Mouse (Mus musculus): ENCODE measurements around the gene Spire2. TPM values are rescaled to one million over a fixed set of nuclear protein-coding genes. Genes with fewer than 3 reads are reported as not detected.
"Not testable (repeated sequence)": the region's sequence is repeated elsewhere in the genome, so short reads cannot be mapped to it uniquely, and the experiment has no call there.

Spire2 gene
- 0.80 and 1.1 TPM in 2 replicates for polyA plus RNA-seq (2015; fragmentation: Nextera tagmentation; extraction: Ambion mirVana)

DNA sequence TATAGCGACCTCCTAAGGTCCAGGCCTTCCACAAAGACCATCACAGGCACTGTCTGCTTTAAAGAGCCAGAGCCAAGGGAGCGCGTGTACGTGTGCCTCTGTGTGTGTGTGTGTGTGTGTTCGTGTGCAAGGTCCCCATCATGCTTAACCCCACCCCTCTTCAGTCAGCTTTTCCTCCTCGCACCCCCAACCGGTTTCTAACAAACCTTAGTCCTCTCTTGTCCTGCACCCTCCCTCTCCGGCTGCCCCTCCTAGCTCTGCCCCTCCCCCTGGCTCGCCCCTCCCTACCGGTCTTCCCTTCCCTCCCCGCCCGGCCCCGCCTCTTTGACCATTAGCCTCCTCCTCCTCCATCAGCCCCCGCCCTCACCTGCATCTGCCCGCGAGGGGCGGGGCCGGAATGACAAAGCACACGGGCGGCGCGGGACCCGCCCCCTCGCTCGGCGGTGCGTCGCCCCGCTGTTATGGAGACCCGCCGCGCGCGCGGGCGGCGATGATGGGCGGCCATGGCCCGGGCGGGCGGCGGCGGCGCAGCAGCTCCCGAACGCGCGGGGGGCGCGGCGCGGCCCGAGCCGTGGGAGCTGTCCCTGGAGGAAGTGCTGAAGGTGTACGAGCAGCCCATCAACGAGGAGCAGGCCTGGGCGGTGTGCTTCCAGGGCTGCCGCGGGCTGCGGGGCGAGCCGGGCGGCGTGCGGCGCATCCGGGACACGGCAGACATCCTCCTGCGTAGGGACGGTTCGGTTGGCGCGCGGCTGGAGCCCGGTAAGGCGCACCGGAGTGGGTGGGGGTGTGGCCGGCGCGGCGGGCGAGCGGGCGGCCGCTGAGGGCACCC, at the start of gene Spire2:
Spire2 (plus strand) TSS at position 452 of the 829 bp plus-strand sequence.
- Histone ChIP-seq H3K27me3 (ENCODE audit: insufficient read depth, low read length) (peaks cover 13% of the 10 kb centered on the region), H3K4me3 (ENCODE audit: low read depth, low read length) (peak within 1 kb of the TSS; percentile 57), H3K27ac (ENCODE audit: low read depth) (peak within 1 kb of the TSS; percentile 11; the same call in 1 of the 2 replicates), H3K36me3 (replicated peaks; ENCODE audit: insufficient read depth, low read length) (no peaks in the 10 kb centered on the region), H3K9me3 (ENCODE audit: low read length) (no peaks in the 10 kb centered on the region), H3K4me1 (ENCODE audit: insufficient read depth) (peaks cover 32% of the 10 kb centered on the region), H3K9ac (replicated peaks) (peak within 1 kb of the TSS; percentile 41; the same call in 1 of the 2 replicates), H3K4me2 (ENCODE audit: low read depth, low read length) (peak within 1 kb of the TSS; percentile 93)
- DNase-seq: peak; percentile 84
- ATAC-seq: peak; percentile 85
- 2% methylated on average over 50 of the region's 85 CpGs for WGBS (ENCODE audit: insufficient replicate concordance)
- TF ChIP-seq CTCF (IDR thresholded peaks at IDR 0.05; ENCODE audit: low read depth): no peak
- no peak for TF ChIP-seq EP300 (IDR thresholded peaks at IDR 0.05; ENCODE audit: low read depth)

DNA sequence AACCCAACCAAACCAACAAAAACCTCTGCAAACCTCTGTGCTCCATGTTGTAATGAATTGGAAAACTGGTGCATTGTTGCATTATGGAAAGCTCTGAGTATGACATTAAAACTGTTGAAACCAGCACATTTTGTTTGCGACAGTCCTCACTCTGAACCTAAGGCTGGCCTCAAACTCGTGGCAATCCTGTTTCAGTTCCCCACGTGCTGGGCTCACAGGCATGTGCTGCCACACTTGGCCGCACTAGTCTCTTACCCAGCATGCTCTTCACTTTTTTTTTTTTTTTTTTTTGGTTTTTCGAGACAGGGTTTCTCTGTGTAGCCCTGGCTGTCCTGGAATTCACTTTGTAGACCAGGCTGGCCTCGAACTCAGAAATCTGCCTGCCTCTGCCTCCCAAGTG, 49.5 kb upstream of the Spire2 start:
- not testable (repeated sequence) for H3K9me3 ChIP-seq (ENCODE audit: low read length); ATAC-seq; H3K4me2 ChIP-seq (ENCODE audit: low read depth, low read length); H3K4me1 ChIP-seq (ENCODE audit: insufficient read depth); H3K4me3 ChIP-seq (ENCODE audit: low read depth, low read length); DNase-seq; H3K9ac ChIP-seq (replicated peaks); H3K27ac ChIP-seq (ENCODE audit: low read depth); H3K27me3 ChIP-seq (ENCODE audit: insufficient read depth, low read length)
- WGBS (ENCODE audit: insufficient replicate concordance): 65% methylated on average over 5 of the region's 6 CpGs
- peaks cover 11% of the 10 kb centered on the region for H3K36me3 ChIP-seq (replicated peaks; ENCODE audit: insufficient read depth, low read length)

DNA sequence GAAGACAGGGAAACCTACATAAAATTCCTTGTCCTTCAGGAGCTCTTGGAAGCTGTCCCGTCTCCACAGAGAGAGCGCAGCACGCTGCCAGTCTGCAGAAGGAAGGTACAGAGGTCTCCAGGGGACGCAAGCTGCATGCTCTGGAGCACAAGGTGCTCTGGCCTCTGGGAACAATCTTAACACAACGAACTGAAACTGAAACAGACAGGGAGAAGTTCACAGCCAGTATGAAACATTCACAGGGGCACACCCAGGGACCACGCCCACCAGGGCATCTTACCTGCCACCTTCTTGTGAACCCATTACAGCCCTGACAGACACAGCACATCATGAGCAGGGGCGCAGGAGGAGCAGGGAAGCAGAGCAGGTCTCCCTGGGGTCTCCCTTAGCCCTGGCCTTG, 48.5 kb upstream of the Spire2 start:
- Histone ChIP-seq H3K4me1 (ENCODE audit: insufficient read depth) (no peaks in the 10 kb centered on the region), H3K9me3 (ENCODE audit: low read length) (no peaks in the 10 kb centered on the region), H3K36me3 (replicated peaks; ENCODE audit: insufficient read depth, low read length) (peaks cover 15% of the 10 kb centered on the region), H3K4me2 (ENCODE audit: low read depth, low read length) (no peak overlapping the region), H3K4me3 (ENCODE audit: low read depth, low read length) (no peak overlapping the region), H3K9ac (replicated peaks) (no peak overlapping the region), H3K27me3 (ENCODE audit: insufficient read depth, low read length) (no peaks in the 10 kb centered on the region), H3K27ac (ENCODE audit: low read depth) (no peak overlapping the region)
- WGBS (ENCODE audit: insufficient replicate concordance): 82% methylated on average over 7 of the region's 7 CpGs
- TF ChIP-seq CTCF (IDR thresholded peaks at IDR 0.05; ENCODE audit: low read depth): no peak
- TF ChIP-seq EP300 (IDR thresholded peaks at IDR 0.05; ENCODE audit: low read depth): no peak
- no peak for DNase-seq
- no peak for ATAC-seq

DNA sequence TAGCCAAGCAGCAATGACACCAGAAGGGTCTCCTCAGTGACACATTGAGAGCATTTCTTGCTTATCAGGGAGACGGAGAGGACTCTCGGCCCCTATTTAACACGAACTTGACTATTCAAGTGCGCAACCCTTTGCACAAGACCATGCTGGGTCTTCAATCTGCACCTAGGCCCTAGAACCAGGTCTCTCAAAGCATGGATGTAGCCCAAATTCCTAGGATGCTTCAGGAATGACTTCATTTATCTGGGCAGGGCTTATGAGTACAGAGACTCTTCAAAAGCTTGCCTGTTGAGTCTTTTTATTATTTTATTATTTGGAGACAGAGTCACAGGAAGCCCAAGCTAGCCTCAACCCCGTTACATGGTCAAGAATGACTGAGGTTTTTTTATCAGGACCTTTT, 48.0 kb upstream of the Spire2 start:
- H3K9me3 ChIP-seq (ENCODE audit: low read length): no peaks in the 10 kb centered on the region
- no peak for TF ChIP-seq EP300 (IDR thresholded peaks at IDR 0.05; ENCODE audit: low read depth)
- no peak for TF ChIP-seq CTCF (IDR thresholded peaks at IDR 0.05; ENCODE audit: low read depth)
- peaks cover 15% of the 10 kb centered on the region for H3K36me3 ChIP-seq (replicated peaks; ENCODE audit: insufficient read depth, low read length)
- 85% methylated on average over 5 of the region's 5 CpGs for WGBS (ENCODE audit: insufficient replicate concordance)
- H3K4me2 ChIP-seq (ENCODE audit: low read depth, low read length): no peak overlapping the region
- ATAC-seq (no peak), DNase-seq (no peak)
- no peaks in the 10 kb centered on the region for H3K4me1 ChIP-seq (ENCODE audit: insufficient read depth)
- H3K4me3 ChIP-seq (ENCODE audit: low read depth, low read length): no peak overlapping the region
- no peak overlapping the region for H3K9ac ChIP-seq (replicated peaks)
- no peak overlapping the region for H3K27ac ChIP-seq (ENCODE audit: low read depth)
- no peaks in the 10 kb centered on the region for H3K27me3 ChIP-seq (ENCODE audit: insufficient read depth, low read length)

DNA sequence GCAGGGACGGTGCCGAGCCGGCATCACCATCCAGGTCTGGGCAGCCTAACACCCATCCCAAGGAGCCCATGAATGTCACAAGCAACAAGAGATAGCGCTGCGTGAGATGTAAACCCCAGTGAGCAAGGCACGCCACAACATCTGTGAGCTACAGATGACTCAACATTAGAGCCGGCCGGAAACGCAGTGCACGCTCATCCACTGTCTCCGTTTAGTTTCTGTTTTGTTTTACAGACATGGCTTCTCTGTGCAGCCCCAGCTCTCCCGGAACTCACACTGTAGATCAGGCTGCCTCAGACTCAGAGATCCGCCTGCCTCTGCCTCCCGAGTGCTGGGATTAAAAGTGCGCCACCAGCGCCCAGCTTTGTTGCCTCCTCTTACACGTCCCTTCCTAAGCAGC, 45.2 kb upstream of the Spire2 start:
- Histone ChIP-seq H3K36me3 (replicated peaks; ENCODE audit: insufficient read depth, low read length) (peaks cover 13% of the 10 kb centered on the region; the same call in 1 of the 2 replicates), H3K27me3 (ENCODE audit: insufficient read depth, low read length) (no peaks in the 10 kb centered on the region), H3K4me2 (ENCODE audit: low read depth, low read length) (no peak overlapping the region), H3K9me3 (ENCODE audit: low read length) (no peaks in the 10 kb centered on the region), H3K4me1 (ENCODE audit: insufficient read depth) (no peaks in the 10 kb centered on the region), H3K27ac (ENCODE audit: low read depth) (no peak overlapping the region), H3K9ac (replicated peaks) (no peak overlapping the region), H3K4me3 (ENCODE audit: low read depth, low read length) (no peak overlapping the region)
- 89% methylated on average over 17 of the region's 17 CpGs for WGBS (ENCODE audit: insufficient replicate concordance)
- no peak for DNase-seq
- no peak for TF ChIP-seq CTCF (IDR thresholded peaks at IDR 0.05; ENCODE audit: low read depth)
- no peak for TF ChIP-seq EP300 (IDR thresholded peaks at IDR 0.05; ENCODE audit: low read depth)
- no peak for ATAC-seq

GRCm38 (mm10) chr8:123290166-123290565, 42.3 kb upstream of the Spire2 start:
- TF ChIP-seq EP300 (IDR thresholded peaks at IDR 0.05; ENCODE audit: low read depth): no peak
- TF ChIP-seq CTCF (IDR thresholded peaks at IDR 0.05; ENCODE audit: low read depth): peak; percentile 75
- 78% methylated on average over 4 of the region's 4 CpGs for WGBS (ENCODE audit: insufficient replicate concordance)
- no peak overlapping the region for H3K9ac ChIP-seq (replicated peaks)
- H3K27me3 ChIP-seq (ENCODE audit: insufficient read depth, low read length): no peaks in the 10 kb centered on the region
- no peaks in the 10 kb centered on the region for H3K4me1 ChIP-seq (ENCODE audit: insufficient read depth)
- DNase-seq: peak; percentile 64
- H3K36me3 ChIP-seq (replicated peaks; ENCODE audit: insufficient read depth, low read length): peaks cover 16% of the 10 kb centered on the region; the same call in 1 of the 2 replicates
- H3K9me3 ChIP-seq (ENCODE audit: low read length): no peaks in the 10 kb centered on the region
- peak; percentile 41; the same call in 1 of the 2 replicates for ATAC-seq
- no peak overlapping the region for H3K27ac ChIP-seq (ENCODE audit: low read depth)
- H3K4me3 ChIP-seq (ENCODE audit: low read depth, low read length): no peak overlapping the region
- H3K4me2 ChIP-seq (ENCODE audit: low read depth, low read length): no peak overlapping the region

Data from liver, postnatal 0 days (tissue).